Mouse (Mus musculus) liver, adult 2 months (tissue): ENCODE data around the gene Vwa8. TPM values are rescaled to one million over a fixed set of nuclear protein-coding genes. Genes with fewer than 3 reads are reported as not detected.

Source experiments
- DNase-seq: peaks from one replicate; pipeline ENCODE4 v3.0.0-alpha.2; 2011; ENCODE audit warnings: low read depth, low spot score; ENCODE audit errors: extremely low read depth
- H3K27ac ChIP-seq: fragments of 200-500 bp; replicated peaks from 2 replicates; pipeline ENCODE4 v1.5.1; 2012; ENCODE audit warnings: low read depth, mild to moderate bottlenecking, control low read depth, inconsistent platforms, low read length; ENCODE audit not compliant: insufficient read depth
- H3K27me3 ChIP-seq: fragments of 200-500 bp; 2 replicates; pipeline ENCODE4 v1.6.1; 2012; ENCODE audit warnings: mild to moderate bottlenecking, moderate library complexity, low read length, inconsistent platforms; ENCODE audit not compliant: control insufficient read depth, insufficient read depth
- H3K36me3 ChIP-seq: fragments of 200-500 bp; 2 replicates; pipeline ENCODE4 v1.6.1; 2012; ENCODE audit warnings: low read length, inconsistent platforms; ENCODE audit not compliant: control insufficient read depth, insufficient read depth
- H3K4me1 ChIP-seq: fragments of 200-500 bp; 2 replicates; pipeline ENCODE4 v1.6.1; 2011; ENCODE audit warnings: low read length; ENCODE audit not compliant: control insufficient read depth, insufficient read depth
- H3K4me3 ChIP-seq: fragments of 200-500 bp; 2 replicates; pipeline ENCODE4 v1.5.1; 2011; ENCODE audit warnings: low read depth, mild to moderate bottlenecking, control low read depth, low read length, moderate library complexity; ENCODE audit not compliant: insufficient read depth
- H3K79me2 ChIP-seq: fragments of 200-500 bp; 2 replicates; pipeline ENCODE4 v1.6.1; 2012; ENCODE audit warnings: inconsistent platforms, mild to moderate bottlenecking, low read length, moderate library complexity; ENCODE audit not compliant: control insufficient read depth, insufficient read depth
- H3K9ac ChIP-seq: fragments of 200-500 bp; 2 replicates; pipeline ENCODE4 v1.6.1; 2012; ENCODE audit warnings: low read depth, mild to moderate bottlenecking, control low read depth, inconsistent platforms, low read length
- CTCF ChIP-seq: fragments of 200-500 bp; IDR thresholded peaks from 2 replicates; pipeline ENCODE4 v1.5.1; 2011; ENCODE audit warnings: low read depth, low read length, control low read depth
- POLR2A ChIP-seq: fragments of 200-500 bp; IDR thresholded peaks from 2 replicates; pipeline ENCODE4 v1.6.1; 2011; ENCODE audit warnings: low read length, control low read depth; ENCODE audit not compliant: insufficient read depth; ENCODE audit errors: extremely low read depth
- WGBS: fragments of 180-500 bp; shearing (Covaris S2); methylation state at CpG from one replicate; pipeline ENCODE4 v1.1.7; 2018; 5-methylcytosine and 5-hydroxymethylcytosine counted together
- polyA plus RNA-seq: library from polyadenylated mRNA; depleted of rRNA; stranded (reverse); fragments of >200 nt; gene quantifications from 2 replicates; pipeline ENCODE4 v1.2.3, GENCODE M21; 2012
- total RNA-seq: library from RNA; depleted of rRNA; stranded (reverse); fragments of >200 nt; gene quantifications from 2 replicates; pipeline ENCODE4 v1.2.3, GENCODE M21; 2014

The Vwa8 gene
- total and polyA plus RNA-seq, 2 experiments = 44.0 to 106 TPM

GRCm38 (mm10) chr14:79109375-79109774, 260.5 kb downstream of the Vwa8 start:
- peak; percentile 19 for DNase-seq
- no peak overlapping the region for H3K4me3 ChIP-seq
- WGBS = 12% methylated on average over 1 of the region's 1 CpGs
- H3K36me3 ChIP-seq = peaks cover 15% of the 10 kb centered on the region; the same call in 1 of the 2 replicates
- H3K79me2 ChIP-seq = no peaks in the 10 kb centered on the region
- no peak overlapping the region for H3K9ac ChIP-seq
- no peaks in the 10 kb centered on the region for H3K4me1 ChIP-seq
- H3K27ac ChIP-seq = no peak overlapping the region
- no peak for TF ChIP-seq CTCF
- no peak for TF ChIP-seq POLR2A
- no peaks in the 10 kb centered on the region for H3K27me3 ChIP-seq

GRCm38 (mm10) chr14:79110012-79110411, 261.2 kb downstream of the Vwa8 start:
- TF ChIP-seq CTCF (no peak), POLR2A (no peak)
- H3K79me2 ChIP-seq = no peaks in the 10 kb centered on the region
- no peak for DNase-seq
- no peaks in the 10 kb centered on the region for H3K27me3 ChIP-seq
- H3K36me3 ChIP-seq = peaks cover 11% of the 10 kb centered on the region; the same call in 1 of the 2 replicates
- H3K4me1 ChIP-seq = no peaks in the 10 kb centered on the region
- 77% methylated on average over 3 of the region's 3 CpGs for WGBS
- H3K27ac ChIP-seq = no peak overlapping the region
- no peak overlapping the region for H3K4me3 ChIP-seq
- H3K9ac ChIP-seq = no peak overlapping the region

- Histone ChIP-seq H3K27me3 (no peaks in the 10 kb centered on the region), H3K27ac (no peak overlapping the region), H3K4me1 (no peaks in the 10 kb centered on the region), H3K36me3 (peaks cover 13% of the 10 kb centered on the region; the same call in 1 of the 2 replicates), H3K4me3 (no peak overlapping the region), H3K9ac (no peak overlapping the region), H3K79me2 (no peaks in the 10 kb centered on the region)
- no peak for DNase-seq
- WGBS = 74% methylated on average over 6 of the region's 6 CpGs
- TF ChIP-seq POLR2A (no peak), CTCF (no peak)
Observed at GRCm38 (mm10) chr14:79112050-79112449, 263.2 kb downstream of the Vwa8 start.

GRCm38 (mm10) chr14:79114526-79115383, 265.9 kb downstream of the Vwa8 start:
- Histone ChIP-seq H3K27me3 (no peaks in the 10 kb centered on the region), H3K79me2 (no peaks in the 10 kb centered on the region), H3K27ac (no peak overlapping the region), H3K4me1 (no peaks in the 10 kb centered on the region), H3K4me3 (no peak overlapping the region), H3K9ac (no peak overlapping the region), H3K36me3 (peaks cover 19% of the 10 kb centered on the region; the same call in 1 of the 2 replicates)
- DNase-seq = peak; percentile 55
- TF ChIP-seq POLR2A (no peak), CTCF (no peak)
- WGBS = 90% methylated on average over 11 of the region's 11 CpGs

- Histone ChIP-seq H3K4me3 (no peak overlapping the region), H3K36me3 (peaks cover 16% of the 10 kb centered on the region; the same call in 1 of the 2 replicates), H3K9ac (no peak overlapping the region), H3K27me3 (no peaks in the 10 kb centered on the region), H3K4me1 (no peaks in the 10 kb centered on the region), H3K79me2 (no peaks in the 10 kb centered on the region), H3K27ac (no peak overlapping the region)
- no peak for DNase-seq
- WGBS = 96% methylated on average over 7 of the region's 7 CpGs
- TF ChIP-seq CTCF (no peak), POLR2A (no peak)
Observed at GRCm38 (mm10) chr14:79118457-79118856, 269.6 kb downstream of the Vwa8 start.

GRCm38 (mm10) chr14:79119354-79119753, 270.5 kb downstream of the Vwa8 start:
- no peak overlapping the region for H3K27ac ChIP-seq
- H3K27me3 ChIP-seq = no peaks in the 10 kb centered on the region
- H3K9ac ChIP-seq = no peak overlapping the region
- 79% methylated on average over 9 of the region's 9 CpGs for WGBS
- no peak overlapping the region for H3K4me3 ChIP-seq
- H3K36me3 ChIP-seq = peaks cover 15% of the 10 kb centered on the region; the same call in 1 of the 2 replicates
- no peaks in the 10 kb centered on the region for H3K79me2 ChIP-seq
- DNase-seq = no peak
- H3K4me1 ChIP-seq = no peaks in the 10 kb centered on the region
- no peak for TF ChIP-seq POLR2A
